Mouse (Mus musculus): Measurements from ENCODE around the gene Ubtf. TPM values are rescaled to one million over a fixed set of nuclear protein-coding genes. Genes with fewer than 3 reads are reported as not detected.

Gene Ubtf
- polyA plus RNA-seq, 1 experiment from 2014 or later, result 93.8 TPM

GRCm38 (mm10) chr11:102319941-102320685 lies 571 bp upstream of the Ubtf start:
- Histone ChIP-seq H3K4me2 (peak overlapping the region; percentile 99), H3K4me1 (ENCODE audit: insufficient read depth) (peaks cover 7% of the 10 kb centered on the region; the same call in 1 of the 2 replicates), H3K4me3 (ENCODE audit: low read depth, low read length) (peak overlapping the region; percentile 98), H3K9me3 (ENCODE audit: low read depth, low read length) (no peaks in the 10 kb centered on the region), H3K36me3 (ENCODE audit: insufficient read depth) (peaks cover 8% of the 10 kb centered on the region; the same call in 1 of the 2 replicates), H3K9ac (peak overlapping the region; percentile 99), H3K27ac (ENCODE audit: low read depth) (peak overlapping the region; percentile 99), H3K27me3 (ENCODE audit: insufficient read depth, low read length) (no peaks in the 10 kb centered on the region)
- peak; percentile 89 for DNase-seq
- no peak for TF ChIP-seq CTCF (IDR thresholded peaks at IDR 0.05; ENCODE audit: low read depth)
- WGBS, result under 1% methylated on average over 38 of the region's 38 CpGs
- ATAC-seq (ENCODE audit: insufficient read depth), result peak; percentile 33; the same call in 1 of the 2 replicates

- Histone ChIP-seq H3K36me3 (ENCODE audit: insufficient read depth) (peaks cover 22% of the 10 kb centered on the region), H3K4me2 (peak overlapping the region; percentile 99), H3K9ac (peak overlapping the region; percentile 99), H3K4me1 (ENCODE audit: insufficient read depth) (peaks cover 7% of the 10 kb centered on the region; the same call in 1 of the 2 replicates), H3K4me3 (ENCODE audit: low read depth, low read length) (peak overlapping the region; percentile 98), H3K27me3 (ENCODE audit: insufficient read depth, low read length) (no peaks in the 10 kb centered on the region), H3K27ac (ENCODE audit: low read depth) (peak overlapping the region; percentile 99), H3K9me3 (ENCODE audit: low read depth, low read length) (no peaks in the 10 kb centered on the region)
- ATAC-seq (ENCODE audit: insufficient read depth) (0 out of 2 replicates have a peak, but pooled peaks have one; percentile 1), DNase-seq (peak; percentile 70)
- under 1% methylated on average over 71 of the region's 84 CpGs for WGBS
- no peak for TF ChIP-seq CTCF (IDR thresholded peaks at IDR 0.05; ENCODE audit: low read depth)
Measured at GRCm38 (mm10) chr11:102318576-102319409, 749 bp downstream of the Ubtf start.

GRCm38 (mm10) chr11:102317901-102318575 lies 1.5 kb downstream of the Ubtf start:
- H3K4me1 ChIP-seq (ENCODE audit: insufficient read depth), result peaks cover 7% of the 10 kb centered on the region; the same call in 1 of the 2 replicates
- peak overlapping the region; percentile 98 for H3K4me3 ChIP-seq (ENCODE audit: low read depth, low read length)
- DNase-seq, result peak; percentile 85
- WGBS, result under 1% methylated on average over 58 of the region's 77 CpGs
- no peak for TF ChIP-seq CTCF (IDR thresholded peaks at IDR 0.05; ENCODE audit: low read depth)
- H3K27ac ChIP-seq (ENCODE audit: low read depth), result peak overlapping the region; percentile 99
- no peaks in the 10 kb centered on the region for H3K27me3 ChIP-seq (ENCODE audit: insufficient read depth, low read length)
- H3K4me2 ChIP-seq, result peak overlapping the region; percentile 99
- ATAC-seq (ENCODE audit: insufficient read depth), result peak; percentile 57
- peaks cover 29% of the 10 kb centered on the region for H3K36me3 ChIP-seq (ENCODE audit: insufficient read depth)
- H3K9me3 ChIP-seq (ENCODE audit: low read depth, low read length), result no peaks in the 10 kb centered on the region
- H3K9ac ChIP-seq, result peak overlapping the region; percentile 99

- DNase-seq (peak; percentile 74), ATAC-seq (ENCODE audit: insufficient read depth) (peak; percentile 6; the same call in 1 of the 2 replicates)
- H3K4me1 ChIP-seq (ENCODE audit: insufficient read depth), result peaks cover 7% of the 10 kb centered on the region; the same call in 1 of the 2 replicates
- peak overlapping the region; percentile 99 for H3K9ac ChIP-seq
- H3K27ac ChIP-seq (ENCODE audit: low read depth), result peak overlapping the region; percentile 99
- no peaks in the 10 kb centered on the region for H3K27me3 ChIP-seq (ENCODE audit: insufficient read depth, low read length)
- H3K4me2 ChIP-seq, result peak overlapping the region; percentile 99
- under 1% methylated on average over 66 of the region's 87 CpGs for WGBS
- H3K9me3 ChIP-seq (ENCODE audit: low read depth, low read length), result no peaks in the 10 kb centered on the region
- H3K36me3 ChIP-seq (ENCODE audit: insufficient read depth), result peaks cover 36% of the 10 kb centered on the region
- H3K4me3 ChIP-seq (ENCODE audit: low read depth, low read length), result peak overlapping the region; percentile 98
- 0 out of 2 replicates have a peak, but pooled peaks have one; percentile 3 for TF ChIP-seq CTCF (IDR thresholded peaks at IDR 0.05; ENCODE audit: low read depth)
Measured at GRCm38 (mm10) chr11:102317298-102317900, 2.1 kb downstream of the Ubtf start.

GRCm38 (mm10) chr11:102316572-102317297 lies 2.8 kb downstream of the Ubtf start:
- Histone ChIP-seq H3K9ac (peak overlapping the region; percentile 99), H3K36me3 (ENCODE audit: insufficient read depth) (peaks cover 42% of the 10 kb centered on the region), H3K27ac (ENCODE audit: low read depth) (peak overlapping the region; percentile 99), H3K4me1 (ENCODE audit: insufficient read depth) (peaks cover 7% of the 10 kb centered on the region; the same call in 1 of the 2 replicates), H3K27me3 (ENCODE audit: insufficient read depth, low read length) (no peaks in the 10 kb centered on the region), H3K4me3 (ENCODE audit: low read depth, low read length) (peak overlapping the region; percentile 98), H3K4me2 (peak overlapping the region; percentile 99), H3K9me3 (ENCODE audit: low read depth, low read length) (no peaks in the 10 kb centered on the region)
- peak; percentile 22; the same call in 1 of the 2 replicates for TF ChIP-seq CTCF (IDR thresholded peaks at IDR 0.05; ENCODE audit: low read depth)
- peak; percentile 95 for DNase-seq
- WGBS, result under 1% methylated on average over 67 of the region's 80 CpGs
- ATAC-seq (ENCODE audit: insufficient read depth), result peak; percentile 33
